Mouse (Mus musculus) left cerebral cortex, adult 2 months (tissue): ENCODE results near the gene Trp73. TPM values are rescaled to one million over a fixed set of nuclear protein-coding genes. Genes with fewer than 3 reads are reported as not detected.
A peak's percentile ranks its signal among the peaks of the same experiment; 100 is the strongest.

Experiments
- DNase-seq, 2 experiments: peaks; one replicate each; pipeline ENCODE4 v3.0.0; 2021 to 2022; ENCODE audit warnings: low spot score in 2 of 2, mixed read lengths in 1 of 2; ENCODE audit errors: extremely low spot score in 1 of 2
- H3K27ac ChIP-seq: fragments of 200-600 bp; 2 replicates; pipeline ENCODE4 v1.8.1; 2022
- H3K4me3 ChIP-seq: fragments of 200-600 bp; 2 replicates; pipeline ENCODE4 v1.8.1; 2022
- CTCF ChIP-seq: fragments of 200-600 bp; IDR thresholded peaks from 2 replicates; pipeline ENCODE4 v1.8.1; 2022; ENCODE audit warnings: antibody characterized with exemption, mild to moderate bottlenecking, moderate library complexity
- intact Hi-C: fragments of 180-260 bp; cut with DNase I; formaldehyde crosslinking; loops from one replicate; pipeline ENCODE4 v1.15.1; 2025
- total RNA-seq, 2 experiments: library from RNA; stranded (reverse); gene quantifications; 2 replicates each; pipeline ENCODE4 v1.2.3; 2021

Gene Trp73
- total RNA-seq, 2 experiments from 2014 or later: 0.41 to 1.1 TPM

DNA sequence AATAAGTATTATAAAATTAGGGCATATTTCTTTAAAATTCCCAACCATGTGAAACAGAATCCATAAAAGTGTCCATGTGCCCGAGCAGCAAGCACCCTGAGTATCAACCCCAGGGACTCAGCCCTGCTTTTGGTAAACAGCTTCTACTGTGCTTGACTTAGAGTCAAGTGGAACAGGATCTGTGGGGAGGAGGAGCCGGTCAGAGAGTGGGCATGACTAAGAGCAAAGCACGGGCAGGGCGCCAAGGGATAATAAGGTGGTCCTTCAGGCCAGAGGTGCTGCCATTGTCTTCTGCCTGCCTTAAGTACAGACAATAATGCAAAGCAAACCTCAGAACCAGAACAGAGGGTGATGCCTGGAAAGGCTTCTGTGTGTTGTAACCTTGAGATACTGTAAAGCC, 132.2 kb downstream of the Trp73 start:
- Histone ChIP-seq H3K4me3 (no peak overlapping the region), H3K27ac (0 out of 2 replicates have a peak overlapping the region, but pooled peaks have one; percentile 32)
- DNase-seq: no peak
- intact Hi-C loops: no loop called here
- no peak for TF ChIP-seq CTCF

GRCm38 (mm10) chr4:154006264-154006663, 133.7 kb downstream of the Trp73 start:
- no peak for TF ChIP-seq CTCF

More at GRCm38 (mm10) chr4:154006264-154006663, 133.7 kb downstream of the Trp73 start:
- intact Hi-C loops: no loop called here
- no peak for DNase-seq
- H3K27ac ChIP-seq: no peak overlapping the region
- H3K4me3 ChIP-seq: no peak overlapping the region

Other genes starting within 250 kb of the Trp73 start
- 10 to 100 TPM; 24.5 to 24.9 TPM for gene A430005L14Rik, start 183.0 kb downstream of the Trp73 start, total RNA-seq
- gene Dffb, start 165.1 kb downstream of the Trp73 start, total RNA-seq: 10 to 100 TPM; 15.1 to 17.9 TPM
- 10 to 100 TPM; 33.6 to 34.4 TPM for gene Cep104, start 165.0 kb downstream of the Trp73 start, total RNA-seq
- 10 to 100 TPM; 56.9 to 79.2 TPM for gene Lrrc47, start 128.5 kb downstream of the Trp73 start, total RNA-seq
- 10 to 100 TPM in 1 of 2 experiments, 1 to 10 TPM in 1; 7.6 to 11.7 TPM for gene Smim1, start 114.0 kb downstream of the Trp73 start, total RNA-seq
- not detected for gene Ccdc27, start 97.5 kb downstream of the Trp73 start, total RNA-seq
- 10 to 100 TPM; 29.4 to 35.2 TPM for gene Wrap73, start 2.2 kb upstream of the Trp73 start, total RNA-seq
- gene Tprgl, start 20.5 kb upstream of the Trp73 start, total RNA-seq: 100 to 1,000 TPM; 162 to 168 TPM
- gene Megf6, start 30.5 kb upstream of the Trp73 start, total RNA-seq: 1 to 10 TPM; 4.3 to 5.5 TPM
- under 1 TPM; 0.34 to 0.63 TPM for gene Arhgef16, start 161.5 kb upstream of the Trp73 start, total RNA-seq
- not detected for gene B230104I21Rik, start 195.9 kb upstream of the Trp73 start, total RNA-seq